Mouse (Mus musculus) forebrain, embryonic 12.5 days (tissue): ENCODE measurements around the gene Gm3448. TPM values are rescaled to one million over a fixed set of nuclear protein-coding genes. Genes with fewer than 3 reads are reported as not detected.
"Not testable (repeated sequence)": the region's sequence is repeated elsewhere in the genome, so short reads cannot be mapped to it uniquely, and the experiment has no call there.

Experiments
- ATAC-seq: fragments of 200-750 bp; cut with Nextera tagmentation; 2 replicates; pipeline ENCODE4 v1.8.0; 2017; ENCODE audit warnings: moderate TSS enrichment; ENCODE audit not compliant: low FRiP score
- H3K27ac ChIP-seq: fragments of 300-500 bp; sonication (generic); 2 replicates; pipeline ENCODE4 v1.5.1; 2016; ENCODE audit warnings: mild to moderate bottlenecking
- H3K27me3 ChIP-seq: fragments of 300-500 bp; sonication (generic); 2 replicates; pipeline ENCODE4 v1.6.1; 2016; ENCODE audit warnings: mild to moderate bottlenecking
- H3K36me3 ChIP-seq: fragments of 300-500 bp; sonication (generic); replicated peaks from 2 replicates; pipeline ENCODE4 v1.6.1; 2016; ENCODE audit warnings: mild to moderate bottlenecking
- H3K4me1 ChIP-seq: fragments of 300-500 bp; sonication (generic); 2 replicates; pipeline ENCODE4 v1.6.1; 2016
- H3K4me2 ChIP-seq: fragments of 300-500 bp; sonication (generic); 2 replicates; pipeline ENCODE4 v1.6.1; 2016; ENCODE audit warnings: mild to moderate bottlenecking, moderate library complexity
- H3K4me3 ChIP-seq: fragments of 300-500 bp; sonication (generic); replicated peaks from 2 replicates; pipeline ENCODE4 v1.5.1; 2016; ENCODE audit warnings: mild to moderate bottlenecking
- H3K9ac ChIP-seq: fragments of 300-500 bp; sonication (generic); 2 replicates; pipeline ENCODE4 v1.6.1; 2016; ENCODE audit warnings: mild to moderate bottlenecking
- H3K9me3 ChIP-seq: fragments of 300-500 bp; sonication (generic); 2 replicates; pipeline ENCODE4 v1.6.1; 2016
- WGBS: fragments of 180-500 bp; shearing (Covaris S2); methylation state at CpG from one replicate; pipeline ENCODE4 v1.1.7; 2016; 5-methylcytosine and 5-hydroxymethylcytosine counted together
- polyA plus RNA-seq: library from polyadenylated mRNA; unstranded; fragments of >200 nt; fragmentation: Nextera tagmentation; extraction: Ambion mirVana; gene quantifications from 2 replicates; pipeline ENCODE4 v1.2.1, GENCODE M21; 2016

The Gm3448 gene
- polyA plus RNA-seq, 1 experiment from 2014 or later: 6.7 TPM

- H3K9me3 ChIP-seq, H3K27ac ChIP-seq, H3K36me3 ChIP-seq, H3K9ac ChIP-seq, H3K4me2 ChIP-seq, H3K4me1 ChIP-seq, H3K4me3 ChIP-seq, H3K27me3 ChIP-seq: not testable (repeated sequence)
- peak; percentile 85 for ATAC-seq
- no CpG with 5 or more reads among the region's 97 CpGs for WGBS
Observed at GRCm38 (mm10) chr17:15023878-15024492, 17.4 kb downstream of the Gm3448 start.

DNA sequence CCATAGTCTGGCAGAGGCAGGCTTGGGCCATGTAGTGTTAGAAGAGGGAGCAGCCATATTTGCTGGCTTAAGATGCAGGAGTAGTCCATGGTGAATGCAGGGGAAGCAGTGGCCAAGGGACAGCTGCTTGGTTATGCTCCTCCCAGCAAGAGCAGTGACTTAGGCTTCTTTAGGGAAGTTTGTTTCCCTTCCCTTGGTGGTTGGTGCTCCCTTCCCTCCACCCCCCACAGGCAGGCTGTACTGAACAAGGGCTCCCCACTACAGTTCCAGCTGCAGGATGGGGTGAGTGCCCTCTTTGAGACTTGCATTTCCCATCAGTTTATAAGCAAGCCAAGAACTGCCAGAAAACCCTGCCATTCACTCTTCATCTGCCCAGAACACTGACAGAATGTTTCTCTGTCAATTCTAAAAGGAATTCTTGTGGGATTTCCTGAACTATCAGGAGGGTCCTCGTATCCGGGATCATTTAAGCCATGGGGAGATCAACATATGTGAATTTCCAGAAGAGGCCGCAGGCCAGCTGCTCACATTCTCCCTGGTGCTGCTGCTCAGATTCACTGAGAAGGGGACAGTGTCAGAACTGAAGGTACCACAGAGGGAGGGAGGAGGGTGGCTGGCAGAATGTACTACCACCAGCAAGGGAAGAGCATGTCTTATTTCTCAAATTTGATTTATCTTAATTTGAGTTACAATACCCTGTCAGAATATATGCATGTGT lies 19.7 kb downstream of the Gm3448 start:
- H3K4me2 ChIP-seq, H3K27ac ChIP-seq, H3K9me3 ChIP-seq, H3K27me3 ChIP-seq, ATAC-seq, H3K9ac ChIP-seq, H3K36me3 ChIP-seq, H3K4me3 ChIP-seq, H3K4me1 ChIP-seq: not testable (repeated sequence)
- WGBS: 79% methylated on average over 3 of the region's 3 CpGs

DNA sequence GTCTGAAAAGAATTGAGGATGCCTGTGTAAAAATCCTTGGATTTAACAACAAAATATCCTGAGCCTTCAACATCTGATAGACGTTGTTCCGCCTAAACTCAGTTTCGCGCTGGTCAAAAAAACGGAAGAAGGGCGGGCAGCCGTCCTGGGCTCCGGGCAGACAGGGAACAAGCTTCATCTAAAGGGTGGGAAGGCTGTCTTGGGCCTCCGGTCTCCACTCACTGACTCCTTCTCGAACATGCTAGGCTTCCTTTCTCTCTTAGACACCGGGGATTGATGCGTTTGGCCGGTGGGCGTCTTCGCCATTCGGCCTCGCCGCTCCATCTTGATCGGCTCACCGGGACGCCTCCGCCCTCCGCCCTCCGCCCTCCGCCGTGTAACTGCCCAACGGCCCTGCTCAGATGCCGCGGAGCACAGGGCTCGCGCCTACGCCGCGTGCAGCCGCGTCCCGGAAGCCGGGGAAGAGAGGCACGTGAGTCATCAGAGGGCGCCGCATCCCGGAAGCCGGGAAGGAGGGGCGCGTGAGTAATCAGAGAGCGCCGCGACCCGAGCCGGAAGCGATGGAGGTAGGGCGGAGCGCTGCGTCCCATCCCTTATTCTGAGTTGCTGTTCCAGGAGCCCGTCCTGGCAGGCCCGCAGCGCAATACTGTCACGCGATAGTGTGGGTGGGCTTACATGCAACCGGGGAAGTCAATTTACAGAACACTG lies 31.5 kb downstream of the Gm3448 start, which contains the start of gene Gm3435:
Gene Gm3435 (plus strand): TSS at position 471 of the 708 bp plus-strand sequence.
- not testable (repeated sequence) for H3K4me2 ChIP-seq, H3K9me3 ChIP-seq, H3K27me3 ChIP-seq, H3K4me1 ChIP-seq, H3K27ac ChIP-seq, H3K9ac ChIP-seq, H3K36me3 ChIP-seq, H3K4me3 ChIP-seq
- peak; percentile 97 for ATAC-seq
- WGBS: no CpG with 5 or more reads among the region's 60 CpGs

DNA sequence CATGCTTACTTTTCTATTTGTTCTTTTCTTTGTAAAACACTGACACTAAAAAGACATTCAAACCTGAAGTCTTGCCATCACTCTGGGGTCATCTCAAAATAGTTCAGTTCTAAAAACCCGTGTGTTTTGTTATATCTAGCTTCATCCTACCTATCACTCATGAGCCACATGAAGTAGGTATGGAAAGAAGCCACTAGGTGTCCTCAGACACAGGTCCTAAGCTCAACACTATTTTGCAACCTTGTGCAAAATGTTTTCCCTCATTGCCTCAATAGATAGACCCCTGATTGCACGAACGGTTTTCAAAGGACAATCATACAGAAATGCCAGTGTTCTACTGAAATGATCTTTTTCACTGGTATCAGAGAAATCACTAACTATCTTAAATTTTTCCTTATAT lies 32.2 kb downstream of the Gm3448 start:
- not testable (repeated sequence) for ATAC-seq, H3K4me2 ChIP-seq, H3K4me1 ChIP-seq, H3K27me3 ChIP-seq, H3K9me3 ChIP-seq, H3K36me3 ChIP-seq, H3K27ac ChIP-seq, H3K4me3 ChIP-seq, H3K9ac ChIP-seq
- no CpG with 5 or more reads among the region's 3 CpGs for WGBS

DNA sequence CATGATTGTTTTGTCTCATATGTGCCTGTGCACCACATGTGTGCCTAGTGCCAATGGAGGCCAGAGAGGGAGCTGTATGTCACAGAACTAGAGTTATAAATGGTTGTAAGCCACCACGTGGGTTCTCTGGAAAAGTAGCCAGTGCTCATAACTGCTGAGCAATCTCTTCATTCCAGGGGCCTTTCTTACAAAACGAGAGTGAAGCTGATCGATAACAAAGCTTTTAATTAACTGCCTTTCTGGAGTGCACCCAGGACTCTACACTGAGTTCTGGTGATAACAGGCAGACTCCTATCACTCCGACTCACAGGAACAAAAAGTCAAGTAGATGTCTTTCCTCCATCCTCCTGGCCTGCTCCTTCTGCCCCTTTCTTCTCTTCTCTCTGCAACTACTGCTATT lies 41.3 kb downstream of the Gm3448 start:
- not testable (repeated sequence) for H3K4me2 ChIP-seq, H3K27me3 ChIP-seq, H3K4me3 ChIP-seq, ATAC-seq, H3K36me3 ChIP-seq, H3K9ac ChIP-seq, H3K4me1 ChIP-seq, H3K9me3 ChIP-seq, H3K27ac ChIP-seq
- no CpG with 5 or more reads among the region's 4 CpGs for WGBS

- not testable (repeated sequence) for ATAC-seq, H3K36me3 ChIP-seq, H3K27me3 ChIP-seq, H3K4me3 ChIP-seq, H3K4me2 ChIP-seq, H3K9me3 ChIP-seq, H3K27ac ChIP-seq, H3K4me1 ChIP-seq, H3K9ac ChIP-seq
- no CpG with 5 or more reads among the region's 5 CpGs for WGBS
Observed at GRCm38 (mm10) chr17:14994140-14994539, 47.2 kb downstream of the Gm3448 start.

DNA sequence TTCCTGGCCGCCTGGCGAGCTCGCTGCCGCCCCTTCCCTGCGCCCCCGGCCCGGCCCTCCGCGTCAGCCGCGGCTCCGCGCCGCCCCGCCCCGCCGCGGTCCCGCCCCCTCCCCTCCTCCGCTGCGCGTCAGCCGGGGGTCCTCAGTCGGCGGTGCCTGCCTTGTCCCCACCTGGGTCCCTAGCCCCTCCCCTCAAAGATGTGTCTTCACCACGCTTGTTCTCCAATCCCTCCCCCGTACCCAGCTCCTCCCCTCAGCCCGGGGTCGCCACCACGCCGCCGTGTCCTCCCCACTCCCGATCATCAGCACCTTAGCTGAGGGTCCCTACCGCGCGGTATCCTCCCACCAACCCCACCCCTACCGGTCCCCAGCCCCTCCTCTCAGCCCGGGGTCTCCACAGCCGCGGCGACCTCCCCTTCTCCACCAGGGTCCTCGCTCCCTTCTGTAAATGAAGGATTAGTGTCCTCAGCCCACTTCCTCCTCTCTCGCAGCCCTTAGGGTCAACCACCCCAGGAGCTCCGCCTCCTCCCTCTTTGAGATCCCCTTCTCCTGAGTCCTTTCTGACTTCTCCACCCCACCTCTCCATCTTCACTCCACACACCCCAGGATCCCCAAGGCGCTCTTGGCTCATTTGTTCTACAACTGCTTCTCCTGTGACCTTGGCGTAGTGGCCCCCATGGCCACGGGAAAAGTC lies 48.1 kb downstream of the Gm3448 start:
- H3K9me3 ChIP-seq, H3K4me3 ChIP-seq, H3K4me1 ChIP-seq, H3K9ac ChIP-seq, H3K36me3 ChIP-seq, H3K27ac ChIP-seq, H3K27me3 ChIP-seq, H3K4me2 ChIP-seq: not testable (repeated sequence)
- peak; percentile 94 for ATAC-seq
- no CpG with 5 or more reads among the region's 47 CpGs for WGBS

GRCm38 (mm10) chr17:14992522-14993138 lies 48.7 kb downstream of the Gm3448 start:
- not testable (repeated sequence) for H3K4me1 ChIP-seq, H3K27me3 ChIP-seq, H3K4me3 ChIP-seq, H3K9ac ChIP-seq, H3K27ac ChIP-seq, H3K36me3 ChIP-seq, H3K9me3 ChIP-seq, H3K4me2 ChIP-seq
- peak; percentile 79 for ATAC-seq
- no CpG with 5 or more reads among the region's 98 CpGs for WGBS

GRCm38 (mm10) chr17:14990116-14990702 lies 51.1 kb downstream of the Gm3448 start:
- H3K4me2 ChIP-seq, H3K4me1 ChIP-seq, H3K4me3 ChIP-seq, H3K27ac ChIP-seq, H3K27me3 ChIP-seq, H3K9ac ChIP-seq, ATAC-seq, H3K36me3 ChIP-seq, H3K9me3 ChIP-seq: not testable (repeated sequence)
- 86% methylated on average over 4 of the region's 5 CpGs for WGBS

DNA sequence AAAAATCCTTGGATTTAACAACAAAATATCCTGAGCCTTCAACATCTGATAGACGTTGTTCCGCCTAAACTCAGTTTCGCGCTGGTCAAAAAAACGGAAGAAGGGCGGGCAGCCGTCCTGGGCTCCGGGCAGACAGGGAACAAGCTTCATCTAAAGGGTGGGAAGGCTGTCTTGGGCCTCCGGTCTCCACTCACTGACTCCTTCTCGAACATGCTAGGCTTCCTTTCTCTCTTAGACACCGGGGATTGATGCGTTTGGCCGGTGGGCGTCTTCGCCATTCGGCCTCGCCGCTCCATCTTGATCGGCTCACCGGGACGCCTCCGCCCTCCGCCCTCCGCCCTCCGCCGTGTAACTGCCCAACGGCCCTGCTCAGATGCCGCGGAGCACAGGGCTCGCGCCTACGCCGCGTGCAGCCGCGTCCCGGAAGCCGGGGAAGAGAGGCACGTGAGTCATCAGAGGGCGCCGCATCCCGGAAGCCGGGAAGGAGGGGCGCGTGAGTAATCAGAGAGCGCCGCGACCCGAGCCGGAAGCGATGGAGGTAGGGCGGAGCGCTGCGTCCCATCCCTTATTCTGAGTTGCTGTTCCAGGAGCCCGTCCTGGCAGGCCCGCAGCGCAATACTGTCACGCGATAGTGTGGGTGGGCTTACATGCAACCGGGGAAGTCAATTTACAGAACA lies 62.8 kb downstream of the Gm3448 start, which contains the start of the genes 9030025P20Rik and Gm3417:
Gene 9030025P20Rik (plus strand): TSS at position 107 of the 677 bp plus-strand sequence.
Gene Gm3417 (minus strand): TSS at position 429 of the 677 bp plus-strand sequence.
- H3K9ac ChIP-seq, H3K4me1 ChIP-seq, H3K36me3 ChIP-seq, H3K27me3 ChIP-seq, H3K27ac ChIP-seq, H3K9me3 ChIP-seq, H3K4me2 ChIP-seq: not testable (repeated sequence)
- 0 out of 2 replicates have a peak within 1 kb of the TSS, but pooled peaks have one; percentile 19 for H3K4me3 ChIP-seq
- WGBS: no CpG with 5 or more reads among the region's 60 CpGs
- ATAC-seq: peak; percentile 98

- H3K9ac ChIP-seq, H3K9me3 ChIP-seq, H3K27me3 ChIP-seq, H3K36me3 ChIP-seq, H3K4me1 ChIP-seq, H3K4me2 ChIP-seq, H3K27ac ChIP-seq: not testable (repeated sequence)
- peak; percentile 20; the same call in 1 of the 2 replicates for ATAC-seq
- 0 out of 2 replicates have a peak overlapping the region, but pooled peaks have one; percentile 19 for H3K4me3 ChIP-seq
- WGBS: under 1% methylated on average over 4 of the region's 7 CpGs
Observed at GRCm38 (mm10) chr17:14977718-14978361, 63.5 kb downstream of the Gm3448 start.
